Mouse (Mus musculus) embryonic fibroblast, embryonic 13.5 days (primary cell): ENCODE results near the gene Efna1.

Experiments
- CTCF ChIP-seq: IDR thresholded peaks from 2 replicates; pipeline ENCODE4 v1.5.1; 2011; ENCODE audit warnings: mild to moderate bottlenecking, control low read depth, low read length, moderate library complexity, borderline replicate concordance; ENCODE audit not compliant: insufficient read depth
- POLR2A ChIP-seq: IDR thresholded peaks from 2 replicates; pipeline ENCODE4 v1.6.1; 2011; ENCODE audit warnings: low read depth, mild to moderate bottlenecking, control low read depth, low read length, moderate library complexity

- TF ChIP-seq CTCF (no peak), POLR2A (no peak)
These were observed 18.5 kb downstream of the Efna1 start for GRCm38 (mm10) chr3:89262417-89262816.
